Mouse (Mus musculus) bone marrow macrophage, adult 2 months (primary cell): ENCODE data around the gene Imp4.

ENCODE experiments used
- CTCF ChIP-seq: IDR thresholded peaks from 2 replicates; pipeline ENCODE4 v1.5.1; 2012; ENCODE audit warnings: low read depth, mild to moderate bottlenecking, low read length, moderate library complexity
- POLR2A ChIP-seq: IDR thresholded peaks from 2 replicates; pipeline ENCODE4 v1.6.1; 2012; ENCODE audit warnings: mild to moderate bottlenecking, low read depth, low read length, borderline replicate concordance

GRCm38 (mm10) chr1:34435371-34436120 lies 4.1 kb upstream of the Imp4 start:
- TF ChIP-seq CTCF (no peak), POLR2A (no peak)
